Mouse (Mus musculus): Measurements from ENCODE around the gene Svopl.

DNA sequence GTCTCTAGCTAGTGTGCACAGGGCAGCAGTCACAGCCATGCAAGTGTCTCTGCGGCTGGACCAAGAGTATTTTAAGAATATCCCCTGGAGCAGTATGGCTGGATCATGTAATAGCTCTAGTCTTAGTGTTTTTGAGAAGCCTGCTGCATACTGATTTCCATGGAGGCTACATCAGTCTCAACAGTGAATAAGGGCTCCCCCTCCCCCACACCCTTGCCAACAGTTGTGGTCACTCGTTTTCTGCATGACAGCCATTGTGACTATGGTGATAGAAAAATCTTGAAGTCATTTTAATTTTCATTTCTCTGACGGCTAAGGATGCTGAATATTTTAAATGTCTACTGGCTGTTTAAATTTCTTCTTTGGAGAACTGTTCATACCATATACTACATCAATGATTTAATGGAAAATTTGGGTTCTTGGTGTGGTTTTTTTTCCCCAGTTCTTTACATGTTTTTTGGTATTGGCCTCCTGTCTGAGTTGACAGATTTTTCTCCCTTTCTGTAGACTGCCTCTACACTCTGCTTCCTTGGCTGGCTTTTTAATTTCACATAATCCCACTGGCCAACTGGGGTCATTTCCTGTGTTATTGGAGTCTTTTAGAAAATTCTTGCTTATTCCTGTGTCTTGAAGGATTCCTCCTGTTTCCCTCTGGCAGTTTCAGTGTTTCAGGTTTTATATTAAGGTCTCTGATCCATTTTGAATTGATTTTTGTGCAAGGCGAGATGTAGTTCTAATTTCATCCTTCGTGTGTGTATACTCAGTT lies 13.8 kb downstream of the Svopl start:
- no peak for TF ChIP-seq CTCF (IDR thresholded peaks at IDR 0.05; ENCODE audit: insufficient read depth, low read depth, low read length)
- TF ChIP-seq POLR2A (IDR thresholded peaks at IDR 0.05; ENCODE audit: insufficient read depth, low read depth, low read length), result no peak

Measured in olfactory bulb, adult 2 months (tissue).